ENCODE assay signal across 8 mouse cellular contexts in genomic region chr3:129199609-129200500, GRCm38 (mm10). TPM values are rescaled to one million over a fixed set of nuclear protein-coding genes. Genes with fewer than 3 reads are reported as not detected.
DNase-seq lines count a peak whose midpoint lies in the region; ATAC-seq and TF ChIP-seq lines count a peak whose summit lies in the region.

Gene Pitx2 (plus strand): TSS chr3:129199878.

- no peak within 1 kb of the TSS for H3K27ac ChIP-seq in kidney, embryonic 14.5 days (ENCODE audit: low read depth, low read length)
- peak within 1 kb of the TSS; percentile 84 for H3K27ac ChIP-seq in embryonic facial prominence, embryonic 10.5 days (replicated peaks)
- no peak within 1 kb of the TSS for H3K27ac ChIP-seq in hindbrain, embryonic 12.5 days
- no peak within 1 kb of the TSS for H3K27ac ChIP-seq in liver, postnatal 0 days (ENCODE audit: low read depth)

- TF ChIP-seq EP300 in liver, postnatal 0 days (IDR thresholded peaks at IDR 0.05; ENCODE audit: low read depth): no peak

- no peak for DNase-seq in kidney, adult 8-10 months
- peak; percentile 85 for DNase-seq in embryonic facial prominence, embryonic 10.5 days (ENCODE audit: low spot score)
- no peak for DNase-seq in liver, postnatal 0 days
- peak; percentile 43 to 48 for DNase-seq in urinary bladder, postnatal 36 days (ENCODE audit: low spot score in 2 of 2)
- no peak for DNase-seq in layer of hippocampus, adult 11-12 months (ENCODE audit: low spot score)
- DNase-seq in layer of hippocampus, adult 9-11 months: no peak

- ATAC-seq in kidney, embryonic 14.5 days (ENCODE audit: low FRiP score, low TSS enrichment): peak; percentile 66
- peak; percentile 71 for ATAC-seq in hindbrain, embryonic 12.5 days (ENCODE audit: low FRiP score)
- ATAC-seq in liver, postnatal 0 days: no peak

- peak within 1 kb of the TSS; percentile 37 for H3K4me3 ChIP-seq in kidney, embryonic 14.5 days (ENCODE audit: low read length)
- H3K4me3 ChIP-seq in embryonic facial prominence, embryonic 10.5 days: peak within 1 kb of the TSS; percentile 62
- peak within 1 kb of the TSS; percentile 36 for H3K4me3 ChIP-seq in hindbrain, embryonic 12.5 days
- H3K4me3 ChIP-seq in liver, postnatal 0 days (ENCODE audit: low read depth, low read length): peak within 1 kb of the TSS; percentile 33

- peaks cover 92% of the 10 kb centered on the region for H3K27me3 ChIP-seq in kidney, embryonic 14.5 days (ENCODE audit: control insufficient read depth, insufficient read depth, low read length)
- H3K27me3 ChIP-seq in embryonic facial prominence, embryonic 10.5 days (replicated peaks; ENCODE audit: low read depth, poor library complexity, severe bottlenecking): peaks cover 100% of the 10 kb centered on the region
- peaks cover 87% of the 10 kb centered on the region for H3K27me3 ChIP-seq in hindbrain, embryonic 12.5 days
- peaks cover 94% of the 10 kb centered on the region for H3K27me3 ChIP-seq in liver, postnatal 0 days (ENCODE audit: insufficient read depth, low read length)

- no peaks in the 10 kb centered on the region for H3K36me3 ChIP-seq in kidney, embryonic 14.5 days (ENCODE audit: control insufficient read depth, insufficient read depth, low read length)
- no peaks in the 10 kb centered on the region for H3K36me3 ChIP-seq in embryonic facial prominence, embryonic 10.5 days (replicated peaks)
- H3K36me3 ChIP-seq in hindbrain, embryonic 12.5 days: no peaks in the 10 kb centered on the region
- H3K36me3 ChIP-seq in liver, postnatal 0 days (replicated peaks; ENCODE audit: insufficient read depth, low read length): no peaks in the 10 kb centered on the region

- H3K4me1 ChIP-seq in kidney, embryonic 14.5 days (ENCODE audit: control insufficient read depth, insufficient read depth, low read length): peaks cover 8% of the 10 kb centered on the region; the same call in 1 of the 2 replicates
- H3K4me1 ChIP-seq in embryonic facial prominence, embryonic 10.5 days: peaks cover 48% of the 10 kb centered on the region
- H3K4me1 ChIP-seq in hindbrain, embryonic 12.5 days: peaks cover 20% of the 10 kb centered on the region
- 0 out of 2 replicates have a peak, but pooled peaks cover 6% of the 10 kb centered on the region for H3K4me1 ChIP-seq in liver, postnatal 0 days (ENCODE audit: insufficient read depth)

- peak within 1 kb of the TSS; percentile 59 for H3K4me2 ChIP-seq in kidney, embryonic 14.5 days (replicated peaks; ENCODE audit: low read depth, low read length)
- H3K4me2 ChIP-seq in hindbrain, embryonic 12.5 days (replicated peaks): peak within 1 kb of the TSS; percentile 62
- peak within 1 kb of the TSS; percentile 53 for H3K4me2 ChIP-seq in liver, postnatal 0 days (ENCODE audit: low read depth, low read length)

- peak within 1 kb of the TSS; percentile 34; the same call in 1 of the 2 replicates for H3K9ac ChIP-seq in kidney, embryonic 14.5 days (ENCODE audit: low read depth, low read length)
- H3K9ac ChIP-seq in hindbrain, embryonic 12.5 days: peak within 1 kb of the TSS; percentile 32; the same call in 1 of the 2 replicates
- no peak within 1 kb of the TSS; the same call in 1 of the 2 replicates for H3K9ac ChIP-seq in liver, postnatal 0 days (replicated peaks)

- under 1% methylated on average over 59 of the region's 60 CpGs for WGBS in kidney, embryonic 14.5 days
- under 1% methylated on average over 60 of the region's 60 CpGs for WGBS in embryonic facial prominence, embryonic 10.5 days
- 1% methylated on average over 60 of the region's 60 CpGs for WGBS in hindbrain, embryonic 12.5 days
- WGBS in liver, postnatal 0 days (ENCODE audit: insufficient replicate concordance): 3% methylated on average over 59 of the region's 60 CpGs

- no peaks in the 10 kb centered on the region for H3K9me3 ChIP-seq in kidney, embryonic 14.5 days (ENCODE audit: control insufficient read depth, low read length)
- H3K9me3 ChIP-seq in embryonic facial prominence, embryonic 10.5 days: no peaks in the 10 kb centered on the region
- H3K9me3 ChIP-seq in hindbrain, embryonic 12.5 days (replicated peaks): no peaks in the 10 kb centered on the region
- no peaks in the 10 kb centered on the region for H3K9me3 ChIP-seq in liver, postnatal 0 days (ENCODE audit: low read length)

- no peak for TF ChIP-seq CTCF in liver, postnatal 0 days (IDR thresholded peaks at IDR 0.05; ENCODE audit: low read depth)

RNA-seq across cellular contexts. Expression of gene Pitx2, which starts in this region (rescaled TPM):
- polyA plus RNA-seq in kidney, embryonic 14.5 days (2014; fragmentation: Nextera tagmentation; extraction: Ambion mirVana): 1.7 and 1.8 TPM in 2 replicates
- 41.4 and 43.8 TPM in 2 replicates for polyA plus RNA-seq in embryonic facial prominence, embryonic 10.5 days (2016; fragmentation: Nextera tagmentation; extraction: Ambion mirVana)
- 6.5 and 8.3 TPM in 2 replicates for polyA plus RNA-seq in hindbrain, embryonic 12.5 days (2016; fragmentation: Nextera tagmentation; extraction: Ambion mirVana)
- polyA plus RNA-seq in liver, postnatal 0 days (2015; fragmentation: Nextera tagmentation; extraction: Ambion mirVana): 0.20 and 0.33 TPM in 2 replicates

Comparison
In these comparisons a context has a peak if more than half of its experiments do, and no peak if none do; other contexts are left out.
1. DNase-seq: peak in embryonic facial prominence, embryonic 10.5 days (single experiment) and urinary bladder, postnatal 36 days (2 of 2); none in kidney, adult 8-10 months (0 of 2), liver, postnatal 0 days (single experiment), layer of hippocampus, adult 11-12 months (single experiment) and layer of hippocampus, adult 9-11 months (single experiment).
2. Peak in every context shown above with its lines, with median percentiles within 50 percentile points of each other: H3K4me2 ChIP-seq and H3K4me3 ChIP-seq.